Mouse (Mus musculus): Measurements from ENCODE around the gene Prkcd.

DNA sequence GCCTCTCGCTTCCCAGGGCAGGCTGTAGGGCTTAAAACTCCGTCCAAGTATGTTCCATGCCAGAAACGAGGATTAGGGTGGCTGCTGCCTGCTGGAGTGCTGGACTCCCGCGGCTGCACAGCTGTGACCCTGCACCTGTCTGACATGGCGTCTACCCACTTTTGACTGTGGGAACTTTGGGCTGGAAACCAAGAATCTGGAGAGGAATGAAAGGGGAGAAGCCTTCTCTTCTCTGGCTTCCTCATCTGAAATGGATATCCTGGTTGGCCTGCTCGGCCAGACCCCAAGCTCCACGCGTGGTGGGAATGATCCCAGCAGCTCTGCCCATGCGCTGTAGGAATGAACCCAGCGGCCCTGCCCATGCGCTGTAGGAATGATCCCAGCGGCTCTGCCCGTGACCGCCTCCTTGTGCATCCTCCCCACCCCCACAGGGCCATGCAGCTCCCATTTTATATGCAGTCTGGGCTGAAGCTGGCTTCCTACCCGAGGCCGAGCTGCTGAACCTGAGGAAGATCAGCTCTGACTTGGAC, 66.6 kb downstream of the Prkcd start:
- TF ChIP-seq CTCF (IDR thresholded peaks at IDR 0.05; ENCODE audit: extremely low read depth, insufficient read length, insufficient replicate concordance, low read depth, low read length) (no peak), POLR2A (IDR thresholded peaks at IDR 0.05; ENCODE audit: low read depth, low read length) (no peak)

Data from small intestine, adult 2 months (tissue).